ENCODE assay signal across 15 mouse cellular contexts in the genomic region with DNA sequence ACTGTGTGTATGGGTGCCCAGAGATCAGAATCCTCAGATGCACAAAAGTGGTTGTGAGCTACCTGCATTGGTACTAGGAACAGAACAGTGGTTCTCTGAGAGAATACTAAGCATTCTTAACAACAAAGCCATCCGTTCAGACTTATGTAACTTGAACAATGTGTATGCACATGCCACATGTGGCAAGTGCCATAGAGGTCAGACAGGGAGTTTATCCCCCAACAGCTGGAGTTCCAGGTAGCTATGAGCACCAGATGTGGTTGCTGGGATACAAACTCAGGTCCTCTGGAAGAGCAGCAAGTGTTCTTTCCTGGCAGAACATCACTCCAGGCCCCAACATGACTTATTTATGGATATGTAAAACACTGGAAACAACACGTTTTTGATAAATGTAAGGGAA. TPM values are rescaled to one million over a fixed set of nuclear protein-coding genes. Genes with fewer than 3 reads are reported as not detected.
"Had no signal": no experiment of that assay in that cellular context is flagged by ENCODE, and none has a peak within 500 bp of the region (broad histone marks: within the 10 kb centered on the region; RNA-seq: fewer than 3 reads in every experiment).

No protein-coding gene starts in this region.

- ATAC-seq: midbrain, embryonic 13.5 days had no signal

- DNase-seq: kidney, adult 11 months; kidney, postnatal 14 days; layer of hippocampus, adult 9-11 months; layer of hippocampus, postnatal 36 days; lung, adult 18-20 months; right cerebral cortex, postnatal 4 days; spleen, adult 18-20 months; thymus, adult 18-20 months; thymus, postnatal 25 days had no signal

- H3K27me3 ChIP-seq: limb, embryonic 13.5 days; midbrain, embryonic 13.5 days had no signal

- H3K27ac ChIP-seq: limb, embryonic 13.5 days; liver, embryonic 14.5 days; midbrain, embryonic 13.5 days had no signal

- H3K4me1 ChIP-seq: midbrain, embryonic 13.5 days had no signal

- H3K4me2 ChIP-seq: limb, embryonic 13.5 days; midbrain, embryonic 13.5 days had no signal

- H3K9ac ChIP-seq: limb, embryonic 13.5 days; liver, embryonic 14.5 days; midbrain, embryonic 13.5 days had no signal

- H3K4me3 ChIP-seq: limb, embryonic 13.5 days; midbrain, embryonic 13.5 days had no signal

- H3K9me3 ChIP-seq: limb, embryonic 13.5 days; midbrain, embryonic 13.5 days had no signal

- H3K36me3 ChIP-seq: midbrain, embryonic 13.5 days had no signal

RNA-seq across cellular contexts. Expression of gene Kctd4, which starts 1.8 kb away (rescaled TPM):
- polyA plus RNA-seq: large intestine, adult 2 months; liver, adult 2 months; urinary bladder, adult 2 months had no signal
